Mouse (Mus musculus) 3T3-L1 (cell line): ENCODE measurements around the gene Lgals12.

Experiments
- DNase-seq: peaks from one replicate; pipeline ENCODE4 v3.0.0-alpha.2; 2015; ENCODE audit warnings: low read depth, low spot score

Gene Lgals12

GRCm38 (mm10) chr19:7583599-7583998, 23.4 kb downstream of the Lgals12 start:
- DNase-seq: no peak

- no peak for DNase-seq
Measured at GRCm38 (mm10) chr19:7583101-7583500, 23.9 kb downstream of the Lgals12 start.

- DNase-seq: no peak
Measured at GRCm38 (mm10) chr19:7581042-7581441, 26.0 kb downstream of the Lgals12 start.

- DNase-seq: no peak
Measured at GRCm38 (mm10) chr19:7577710-7578109, 29.3 kb downstream of the Lgals12 start.

- DNase-seq: peak; percentile 63
Measured at GRCm38 (mm10) chr19:7576180-7576579, 30.8 kb downstream of the Lgals12 start.

- peak; percentile 82 for DNase-seq
Measured at GRCm38 (mm10) chr19:7569650-7570049, 37.3 kb downstream of the Lgals12 start.

- DNase-seq: peak; percentile 23
Measured at GRCm38 (mm10) chr19:7568364-7568763, 38.6 kb downstream of the Lgals12 start.

GRCm38 (mm10) chr19:7566826-7567225, 40.2 kb downstream of the Lgals12 start:
- DNase-seq: no peak

- no peak for DNase-seq
Measured at GRCm38 (mm10) chr19:7564457-7564856, 42.5 kb downstream of the Lgals12 start.

GRCm38 (mm10) chr19:7563676-7564075, 43.3 kb downstream of the Lgals12 start:
- no peak for DNase-seq

GRCm38 (mm10) chr19:7562601-7563129, 44.3 kb downstream of the Lgals12 start:
- DNase-seq: peak; percentile 39

GRCm38 (mm10) chr19:7561456-7561855, 45.5 kb downstream of the Lgals12 start:
- DNase-seq: no peak

- no peak for DNase-seq
Measured at GRCm38 (mm10) chr19:7559986-7560385, 47.0 kb downstream of the Lgals12 start.

- DNase-seq: no peak
Measured at GRCm38 (mm10) chr19:7558675-7559074, 48.3 kb downstream of the Lgals12 start.

- DNase-seq: no peak
Measured at GRCm38 (mm10) chr19:7557844-7558243, 49.1 kb downstream of the Lgals12 start.

- DNase-seq: peak; percentile 84
Measured at GRCm38 (mm10) chr19:7557328-7557822, 49.6 kb downstream of the Lgals12 start, which contains the start of gene Pla2g16. Gene Pla2g16, plus strand, starts transcription at chr19:7557459.

- no peak for DNase-seq
Measured at GRCm38 (mm10) chr19:7556641-7557040, 50.4 kb downstream of the Lgals12 start.

- DNase-seq: no peak
Measured at GRCm38 (mm10) chr19:7554881-7555280, 52.1 kb downstream of the Lgals12 start.

- no peak for DNase-seq
Measured at GRCm38 (mm10) chr19:7553441-7553840, 53.6 kb downstream of the Lgals12 start.

GRCm38 (mm10) chr19:7552301-7552673, 54.7 kb downstream of the Lgals12 start:
- no peak for DNase-seq

GRCm38 (mm10) chr19:7551550-7552300, 55.3 kb downstream of the Lgals12 start:
- DNase-seq: no peak

- no peak for DNase-seq
Measured at GRCm38 (mm10) chr19:7548924-7549323, 58.1 kb downstream of the Lgals12 start.
